9 mouse cellular contexts compared by ENCODE assay signal in genomic region chr19:58413290-58413689, GRCm38 (mm10). TPM values are rescaled to one million over a fixed set of nuclear protein-coding genes. Genes with fewer than 3 reads are reported as not detected.
A peak's percentile ranks its signal among the peaks of the same experiment; 100 is the strongest.
DNase-seq lines count a peak whose midpoint lies in the region; ATAC-seq lines count a peak whose summit lies in the region.
"Had no signal": no experiment of that assay in that cellular context is flagged by ENCODE, and none has a peak within 500 bp of the region (broad histone marks: within the 10 kb centered on the region; RNA-seq: fewer than 3 reads in every experiment).

No protein-coding gene starts in this region.

- intact Hi-C loops in heart, postnatal 14 days (cut with DNase I): no loop called here

- no peak for ATAC-seq in midbrain, embryonic 14.5 days (ENCODE audit: low FRiP score, low TSS enrichment)
- no peak for ATAC-seq in midbrain, embryonic 16.5 days
- no peak; the same call in 1 of the 2 replicates for ATAC-seq in limb, embryonic 12.5 days (ENCODE audit: insufficient number of reproducible peaks, insufficient read depth, low FRiP score, low TSS enrichment, low read depth)

- 0 out of 2 replicates have a peak, but pooled peaks cover 2% of the 10 kb centered on the region for H3K4me1 ChIP-seq in midbrain, embryonic 14.5 days (ENCODE audit: control insufficient read depth, insufficient read depth, low read length)
- no peaks in the 10 kb centered on the region for H3K4me1 ChIP-seq in midbrain, embryonic 16.5 days (ENCODE audit: control insufficient read depth, insufficient read depth, low read length)
- H3K4me1 ChIP-seq in limb, embryonic 12.5 days (replicated peaks): peaks cover 4% of the 10 kb centered on the region; the same call in 1 of the 2 replicates

- H3K4me3 ChIP-seq in midbrain, embryonic 14.5 days (replicated peaks; ENCODE audit: low read depth, low read length): no peak overlapping the region
- H3K4me3 ChIP-seq in midbrain, embryonic 16.5 days (ENCODE audit: low read depth, low read length): no peak overlapping the region
- H3K4me3 ChIP-seq in limb, embryonic 12.5 days (replicated peaks): no peak overlapping the region

- no peaks in the 10 kb centered on the region for H3K36me3 ChIP-seq in midbrain, embryonic 14.5 days (ENCODE audit: control insufficient read depth, insufficient read depth, low read length)
- H3K36me3 ChIP-seq in midbrain, embryonic 16.5 days (ENCODE audit: control insufficient read depth, insufficient read depth, low read length): no peaks in the 10 kb centered on the region
- H3K36me3 ChIP-seq in limb, embryonic 12.5 days: no peaks in the 10 kb centered on the region

- peak; percentile 76 for DNase-seq in midbrain, embryonic 14.5 days
- DNase-seq in adrenal gland, postnatal 14 days: peak; percentile 72
- DNase-seq in heart, postnatal 14 days: peak; percentile 38 to 56
- DNase-seq in skeletal muscle tissue, adult 2 months (ENCODE audit: low read depth, low spot score): peak; percentile 14
- no peak for DNase-seq in thymus, postnatal 25 days
- no peak for DNase-seq in cerebellum, adult 9-11 months

- no peaks in the 10 kb centered on the region for H3K9me3 ChIP-seq in midbrain, embryonic 14.5 days (ENCODE audit: control insufficient read depth, low read length)
- H3K9me3 ChIP-seq in midbrain, embryonic 16.5 days (replicated peaks; ENCODE audit: control insufficient read depth, low read length, poor library complexity, severe bottlenecking): no peaks in the 10 kb centered on the region
- no peaks in the 10 kb centered on the region for H3K9me3 ChIP-seq in limb, embryonic 12.5 days

- no peak overlapping the region for H3K9ac ChIP-seq in midbrain, embryonic 14.5 days (replicated peaks; ENCODE audit: low read length)
- no peak overlapping the region for H3K9ac ChIP-seq in midbrain, embryonic 16.5 days (ENCODE audit: low read depth, low read length)
- H3K9ac ChIP-seq in limb, embryonic 12.5 days (replicated peaks): no peak overlapping the region

- no peak overlapping the region for H3K4me2 ChIP-seq in midbrain, embryonic 14.5 days (ENCODE audit: low read length)
- H3K4me2 ChIP-seq in midbrain, embryonic 16.5 days (ENCODE audit: low read length): no peak overlapping the region
- peak overlapping the region; percentile 31 for H3K4me2 ChIP-seq in limb, embryonic 12.5 days

- H3K27me3 ChIP-seq in midbrain, embryonic 14.5 days (ENCODE audit: control insufficient read depth, insufficient read depth, low read length): no peaks in the 10 kb centered on the region; the same call in 1 of the 2 replicates
- H3K27me3 ChIP-seq in midbrain, embryonic 16.5 days (ENCODE audit: control insufficient read depth, insufficient read depth, low read depth, low read length): no peaks in the 10 kb centered on the region
- no peaks in the 10 kb centered on the region for H3K27me3 ChIP-seq in limb, embryonic 12.5 days

- no peak overlapping the region for H3K27ac ChIP-seq in midbrain, embryonic 14.5 days (replicated peaks; ENCODE audit: low read depth, low read length)
- H3K27ac ChIP-seq in midbrain, embryonic 16.5 days (ENCODE audit: low read length): no peak overlapping the region
- H3K27ac ChIP-seq in limb, embryonic 12.5 days: no peak overlapping the region
- H3K27ac ChIP-seq: macrophage had no signal

- WGBS in midbrain, embryonic 14.5 days: 51% methylated on average over 8 of the region's 8 CpGs
- WGBS in midbrain, embryonic 16.5 days: 44% methylated on average over 8 of the region's 8 CpGs
- WGBS in limb, embryonic 12.5 days: 24% methylated on average over 8 of the region's 8 CpGs

RNA-seq across cellular contexts. Expression of gene Gfra1, which starts 42.4 kb away (rescaled TPM):
- polyA plus RNA-seq in midbrain, embryonic 14.5 days (2014; fragmentation: Nextera tagmentation; extraction: Ambion mirVana): 34.7 and 40.5 TPM in 2 replicates
- 36.2 and 45.0 TPM in 2 replicates for polyA plus RNA-seq in midbrain, embryonic 16.5 days (2015; fragmentation: Nextera tagmentation; extraction: Ambion mirVana)
- total RNA-seq in adrenal gland, postnatal 14 days (2021): 2.8 and 10.1 TPM in 2 replicates
- total RNA-seq in heart, postnatal 14 days (2021): 1 to 10 TPM; 3.9 to 4.2 TPM
- 15.5 and 17.0 TPM in 2 replicates for polyA plus RNA-seq in limb, embryonic 12.5 days (2016; fragmentation: Nextera tagmentation; extraction: Ambion mirVana)
- polyA plus RNA-seq: macrophage had no signal

Comparison
In these comparisons a context has a peak if more than half of its experiments do, and no peak if none do; other contexts are left out.
1. DNase-seq: peak in midbrain, embryonic 14.5 days (single experiment), adrenal gland, postnatal 14 days (single experiment), heart, postnatal 14 days (2 of 2) and skeletal muscle tissue, adult 2 months (single experiment); none in thymus, postnatal 25 days (single experiment) and cerebellum, adult 9-11 months (single experiment).